Mouse (Mus musculus): Measurements from ENCODE around the gene Pgghg. TPM values are rescaled to one million over a fixed set of nuclear protein-coding genes. Genes with fewer than 3 reads are reported as not detected.

Pgghg gene
- polyA plus RNA-seq, 1 experiment = 8.0 TPM

DNA sequence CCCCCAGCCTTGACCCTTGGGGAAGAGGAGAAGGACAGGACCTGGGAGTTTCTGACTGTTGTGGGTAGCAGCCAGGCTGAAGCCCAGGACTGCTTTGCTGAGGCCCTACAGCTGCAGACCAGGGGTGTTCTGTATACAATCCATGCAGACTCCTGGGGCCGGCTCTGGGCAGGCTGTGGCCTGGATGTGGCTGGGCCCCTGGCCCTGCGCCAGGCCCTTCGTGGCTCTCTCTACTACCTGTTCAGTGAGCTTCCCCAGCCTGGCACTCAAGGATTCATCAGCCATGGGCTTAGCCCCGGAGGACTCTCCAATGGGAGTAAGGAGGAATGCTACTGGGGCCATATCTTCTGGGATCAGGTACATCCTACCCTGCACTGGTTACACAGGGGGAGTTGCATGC lies 2.2 kb downstream of the Pgghg start:
- Histone ChIP-seq H3K27ac (ENCODE audit: insufficient read depth, low read length) (no peak overlapping the region), H3K4me1 (ENCODE audit: control insufficient read depth, insufficient read depth, low read length) (no peaks in the 10 kb centered on the region; the same call in 1 of the 2 replicates), H3K4me3 (ENCODE audit: insufficient read depth, low read length) (no peak overlapping the region)
- TF ChIP-seq CTCF (IDR thresholded peaks at IDR 0.05; ENCODE audit: extremely low read depth, insufficient read depth, low read length) = no peak

DNA sequence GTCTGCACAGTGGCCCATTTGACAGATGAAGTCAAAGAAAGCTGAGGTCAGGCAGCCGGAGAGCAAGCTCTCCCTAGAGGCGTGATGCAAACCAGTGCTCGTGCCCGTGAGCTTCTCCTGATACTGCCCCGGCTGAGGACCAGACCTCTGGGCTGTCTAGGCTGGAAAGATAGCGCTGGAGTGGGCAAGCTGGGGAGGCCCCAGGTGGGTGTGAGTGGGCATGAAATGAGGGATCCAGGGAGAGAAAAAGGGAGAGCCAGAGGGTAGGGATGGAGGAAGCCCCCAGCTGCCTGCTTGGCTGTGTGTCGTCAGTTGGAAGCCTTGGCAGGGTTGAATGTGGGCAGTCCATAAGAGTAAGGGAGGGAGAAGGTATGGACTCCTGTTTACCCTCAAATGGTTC lies 3.0 kb downstream of the Pgghg start:
- TF ChIP-seq CTCF (IDR thresholded peaks at IDR 0.05; ENCODE audit: extremely low read depth, insufficient read depth, low read length) (no peak), POLR2A (IDR thresholded peaks at IDR 0.05; ENCODE audit: extremely low read depth, insufficient read depth, low read length) (no peak)
- no peaks in the 10 kb centered on the region; the same call in 1 of the 2 replicates for H3K4me1 ChIP-seq (ENCODE audit: control insufficient read depth, insufficient read depth, low read length)

DNA sequence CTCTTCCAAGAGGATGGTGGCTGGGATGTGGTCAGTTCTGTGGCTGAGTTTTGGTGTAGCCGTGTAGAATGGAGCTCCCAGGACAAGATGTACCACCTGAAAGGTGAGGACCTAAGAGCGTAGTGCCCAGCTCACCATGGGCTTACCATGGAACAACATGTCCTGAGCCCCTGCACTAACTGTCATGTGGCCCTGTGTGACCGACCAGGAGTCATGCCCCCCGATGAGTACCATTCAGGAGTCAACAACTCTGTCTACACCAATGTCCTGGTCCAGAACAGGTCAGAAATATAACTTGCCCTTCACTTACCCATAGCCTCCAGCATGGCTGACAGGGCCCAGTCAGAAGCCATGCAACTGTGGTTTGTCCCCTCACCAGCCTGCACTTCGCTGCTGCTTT lies 4.1 kb downstream of the Pgghg start:
- no peaks in the 10 kb centered on the region; the same call in 1 of the 2 replicates for H3K4me1 ChIP-seq (ENCODE audit: control insufficient read depth, insufficient read depth, low read length)
- H3K4me3 ChIP-seq (ENCODE audit: insufficient read depth, low read length) = no peak overlapping the region
- H3K27ac ChIP-seq (ENCODE audit: insufficient read depth, low read length) = no peak overlapping the region
- TF ChIP-seq POLR2A (IDR thresholded peaks at IDR 0.05; ENCODE audit: extremely low read depth, insufficient read depth, low read length) (no peak), CTCF (IDR thresholded peaks at IDR 0.05; ENCODE audit: extremely low read depth, insufficient read depth, low read length) (no peak)

More for the DNA sequence above, 3.0 kb downstream of the Pgghg start:
- no peak overlapping the region for H3K27ac ChIP-seq (ENCODE audit: insufficient read depth, low read length)
- no peak overlapping the region for H3K4me3 ChIP-seq (ENCODE audit: insufficient read depth, low read length)

DNA sequence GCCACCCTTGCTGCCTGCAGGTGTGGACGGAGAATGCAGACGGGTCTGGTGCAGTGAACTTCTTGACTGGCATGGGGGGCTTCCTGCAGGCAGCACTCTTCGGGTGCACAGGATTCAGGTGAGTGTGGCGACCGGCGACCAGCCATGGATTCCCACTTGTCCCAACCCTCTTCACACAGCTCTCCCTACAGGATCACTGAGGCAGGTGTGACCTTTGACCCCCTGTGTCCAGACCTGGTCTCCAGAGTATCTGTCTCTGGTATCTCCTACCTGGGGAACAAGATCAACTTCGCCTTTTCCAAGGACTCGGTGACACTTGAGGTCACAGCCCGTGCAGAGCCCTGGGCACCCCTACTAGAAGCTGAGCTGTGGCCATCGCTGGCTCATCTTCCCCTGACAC lies 5.1 kb downstream of the Pgghg start:
- Histone ChIP-seq H3K27ac (ENCODE audit: insufficient read depth, low read length) (no peak overlapping the region), H3K4me1 (ENCODE audit: control insufficient read depth, insufficient read depth, low read length) (no peaks in the 10 kb centered on the region), H3K4me3 (ENCODE audit: insufficient read depth, low read length) (no peak overlapping the region)
- TF ChIP-seq CTCF (IDR thresholded peaks at IDR 0.05; ENCODE audit: extremely low read depth, insufficient read depth, low read length) (no peak), POLR2A (IDR thresholded peaks at IDR 0.05; ENCODE audit: extremely low read depth, insufficient read depth, low read length) (no peak)

DNA sequence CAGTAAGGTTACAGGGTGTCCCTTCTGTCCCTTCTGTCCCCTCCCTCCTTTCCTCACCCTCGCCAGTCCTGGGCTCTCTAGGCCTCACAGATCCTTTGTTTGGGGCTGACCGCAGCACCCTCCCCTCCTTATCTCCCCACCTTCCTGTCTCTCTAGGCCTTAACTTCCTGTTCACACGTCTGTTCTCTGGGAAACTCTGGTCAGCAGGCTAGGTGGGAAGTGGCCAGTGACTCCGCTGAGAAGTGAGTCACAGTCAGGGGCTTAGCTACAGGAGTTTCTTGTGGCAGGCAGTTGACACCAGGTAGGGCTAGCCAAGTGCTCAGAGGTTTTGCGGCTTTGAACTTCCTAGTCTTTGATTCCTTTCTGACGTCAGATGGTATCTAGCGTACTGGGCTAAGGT lies 5.8 kb downstream of the Pgghg start:
- Histone ChIP-seq H3K4me1 (ENCODE audit: control insufficient read depth, insufficient read depth, low read length) (no peaks in the 10 kb centered on the region), H3K27ac (ENCODE audit: insufficient read depth, low read length) (no peak overlapping the region), H3K4me3 (ENCODE audit: insufficient read depth, low read length) (no peak overlapping the region)
- TF ChIP-seq POLR2A (IDR thresholded peaks at IDR 0.05; ENCODE audit: extremely low read depth, insufficient read depth, low read length) (no peak), CTCF (IDR thresholded peaks at IDR 0.05; ENCODE audit: extremely low read depth, insufficient read depth, low read length) (no peak)

DNA sequence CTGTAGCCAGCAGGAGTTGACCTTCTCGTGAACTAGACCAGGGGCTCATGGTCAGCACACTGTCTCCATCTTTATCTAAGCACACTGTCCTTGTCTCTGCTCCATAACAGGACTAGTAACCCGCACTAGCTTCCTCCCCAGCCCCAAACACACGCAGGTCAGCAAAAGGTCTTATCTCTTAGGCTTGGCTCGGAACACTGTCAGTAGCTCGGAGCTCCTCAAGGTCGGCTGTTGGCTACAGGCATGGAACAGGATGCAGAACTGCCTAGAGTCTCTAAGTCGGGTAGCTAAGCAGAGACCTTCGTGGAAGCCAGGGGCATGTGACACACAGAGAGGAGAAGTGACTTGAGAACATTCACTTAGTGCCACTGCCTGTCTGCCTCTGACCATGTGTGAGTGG lies 7.0 kb downstream of the Pgghg start:
- TF ChIP-seq CTCF (IDR thresholded peaks at IDR 0.05; ENCODE audit: extremely low read depth, insufficient read depth, low read length) (no peak), POLR2A (IDR thresholded peaks at IDR 0.05; ENCODE audit: extremely low read depth, insufficient read depth, low read length) (no peak)
- no peak overlapping the region for H3K4me3 ChIP-seq (ENCODE audit: insufficient read depth, low read length)
- H3K4me1 ChIP-seq (ENCODE audit: control insufficient read depth, insufficient read depth, low read length) = no peaks in the 10 kb centered on the region
- H3K27ac ChIP-seq (ENCODE audit: insufficient read depth, low read length) = no peak overlapping the region

DNA sequence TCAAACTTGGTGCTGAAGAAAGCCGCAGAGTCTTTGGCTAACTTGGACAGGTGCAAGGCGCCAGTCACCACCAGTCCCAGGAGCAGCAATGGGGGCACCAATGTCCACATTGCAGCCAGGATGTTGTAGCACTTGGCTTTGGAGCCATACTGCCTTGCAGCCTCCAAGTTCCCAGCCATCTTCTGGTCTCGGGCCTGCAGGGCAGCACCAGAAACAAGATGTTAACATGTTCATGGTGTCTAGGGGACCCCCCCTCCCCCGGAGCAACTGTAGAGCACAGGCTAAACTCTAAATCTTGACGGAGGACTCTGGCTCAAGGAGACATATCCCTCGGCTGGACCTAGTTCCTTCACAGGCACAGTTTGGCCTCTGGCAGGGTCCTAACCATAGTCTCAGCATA lies 8.1 kb downstream of the Pgghg start:
- TF ChIP-seq POLR2A (IDR thresholded peaks at IDR 0.05; ENCODE audit: extremely low read depth, insufficient read depth, low read length) = no peak
- TF ChIP-seq CTCF (IDR thresholded peaks at IDR 0.05; ENCODE audit: extremely low read depth, insufficient read depth, low read length) = no peak
- Histone ChIP-seq H3K4me1 (ENCODE audit: control insufficient read depth, insufficient read depth, low read length) (no peaks in the 10 kb centered on the region), H3K27ac (ENCODE audit: insufficient read depth, low read length) (no peak overlapping the region), H3K4me3 (ENCODE audit: insufficient read depth, low read length) (no peak overlapping the region)

DNA sequence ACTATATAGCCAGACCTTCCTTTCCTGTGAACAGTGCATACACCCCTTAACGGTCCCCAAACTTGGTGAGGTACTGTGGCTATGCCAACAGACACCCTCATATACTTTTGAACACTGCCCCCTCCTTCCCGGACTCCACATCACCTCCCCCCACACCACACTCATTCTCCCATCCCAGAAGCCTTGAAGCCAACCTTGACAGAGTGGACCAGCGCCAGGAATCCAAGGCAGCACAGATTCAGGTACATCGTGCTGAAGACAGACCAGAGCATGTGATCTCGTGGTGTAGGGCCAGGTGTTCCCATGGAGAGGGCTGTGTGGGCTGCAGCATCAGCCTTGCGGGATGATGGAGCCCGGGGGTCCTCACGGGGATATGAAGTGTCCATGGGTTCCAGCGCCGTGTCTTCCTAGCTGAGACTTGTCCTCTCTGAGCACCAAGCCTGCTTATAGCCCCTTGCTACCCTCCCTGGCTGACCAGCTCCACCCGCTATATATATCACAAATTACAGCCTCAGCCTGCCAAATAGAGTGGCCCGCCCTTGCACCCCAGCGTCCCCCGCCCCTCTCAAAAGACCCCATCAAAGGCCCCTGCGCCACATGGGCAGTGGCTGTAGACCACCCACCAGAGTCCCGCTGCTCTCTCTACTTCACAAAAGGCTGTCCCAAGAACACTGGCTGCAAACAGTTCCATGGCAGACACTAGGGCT lies 8.8 kb downstream of the Pgghg start, which contains the start of gene Ifitm5:
Ifitm5 (minus strand) TSS at position 468 of the 707 bp plus-strand sequence.
- H3K4me3 ChIP-seq (ENCODE audit: insufficient read depth, low read length) = no peak within 1 kb of the TSS
- H3K4me1 ChIP-seq (ENCODE audit: control insufficient read depth, insufficient read depth, low read length) = no peaks in the 10 kb centered on the region
- H3K27ac ChIP-seq (ENCODE audit: insufficient read depth, low read length) = no peak within 1 kb of the TSS
- TF ChIP-seq CTCF (IDR thresholded peaks at IDR 0.05; ENCODE audit: extremely low read depth, insufficient read depth, low read length) (no peak), POLR2A (IDR thresholded peaks at IDR 0.05; ENCODE audit: extremely low read depth, insufficient read depth, low read length) (no peak)

DNA sequence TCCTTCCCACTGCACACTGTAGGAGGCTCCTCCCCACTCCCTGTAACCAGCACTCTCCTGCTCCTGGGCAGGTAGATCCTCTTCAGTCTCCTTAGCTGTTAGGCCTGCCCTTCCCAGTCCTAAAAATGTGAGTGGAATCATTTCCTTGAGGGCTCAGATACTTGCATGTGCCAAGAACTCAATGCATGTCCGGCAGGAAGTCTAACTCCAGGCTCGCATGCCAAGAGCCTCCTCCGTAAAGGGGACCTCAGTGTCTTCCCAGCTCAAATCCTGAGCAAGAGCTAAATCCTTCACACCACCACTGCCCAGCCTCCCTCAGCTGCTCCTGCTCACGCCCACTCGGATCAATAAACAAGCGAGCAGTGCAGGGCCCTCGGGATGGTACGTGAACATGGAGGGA lies 9.9 kb downstream of the Pgghg start:
- no peaks in the 10 kb centered on the region for H3K4me1 ChIP-seq (ENCODE audit: control insufficient read depth, insufficient read depth, low read length)
- TF ChIP-seq CTCF (IDR thresholded peaks at IDR 0.05; ENCODE audit: extremely low read depth, insufficient read depth, low read length) = no peak
- no peak for TF ChIP-seq POLR2A (IDR thresholded peaks at IDR 0.05; ENCODE audit: extremely low read depth, insufficient read depth, low read length)
- H3K4me3 ChIP-seq (ENCODE audit: insufficient read depth, low read length) = no peak overlapping the region
- H3K27ac ChIP-seq (ENCODE audit: insufficient read depth, low read length) = no peak overlapping the region

DNA sequence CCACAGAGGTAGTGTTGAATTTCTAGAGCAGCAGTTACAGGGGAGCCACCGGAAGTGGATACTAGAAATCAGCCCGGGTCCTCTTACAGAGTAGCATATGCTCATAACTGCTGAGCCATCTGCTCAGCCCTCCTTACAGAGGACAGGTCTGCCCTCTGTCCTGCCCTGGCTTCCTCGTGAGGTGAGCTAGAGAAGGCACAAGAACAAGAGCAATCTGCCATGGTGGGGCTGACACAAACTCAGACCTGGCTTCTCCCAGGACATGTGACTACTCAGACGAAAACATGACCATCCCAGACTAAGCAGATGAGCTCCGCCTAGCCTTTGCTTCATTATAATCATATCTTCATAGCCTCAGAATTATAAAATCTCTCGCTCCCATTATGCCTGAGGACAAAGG lies 10.6 kb downstream of the Pgghg start:
- Histone ChIP-seq H3K4me1 (ENCODE audit: control insufficient read depth, insufficient read depth, low read length) (no peaks in the 10 kb centered on the region; the same call in 1 of the 2 replicates), H3K27ac (ENCODE audit: insufficient read depth, low read length) (no peak overlapping the region), H3K4me3 (ENCODE audit: insufficient read depth, low read length) (no peak overlapping the region)
- no peak for TF ChIP-seq CTCF (IDR thresholded peaks at IDR 0.05; ENCODE audit: extremely low read depth, insufficient read depth, low read length)
- TF ChIP-seq POLR2A (IDR thresholded peaks at IDR 0.05; ENCODE audit: extremely low read depth, insufficient read depth, low read length) = no peak
